Mouse (Mus musculus): ENCODE results near the gene Cpeb3.
"Not testable (repeated sequence)": the region's sequence is repeated elsewhere in the genome, so short reads cannot be mapped to it uniquely, and the experiment has no call there.

The Cpeb3 gene

DNA sequence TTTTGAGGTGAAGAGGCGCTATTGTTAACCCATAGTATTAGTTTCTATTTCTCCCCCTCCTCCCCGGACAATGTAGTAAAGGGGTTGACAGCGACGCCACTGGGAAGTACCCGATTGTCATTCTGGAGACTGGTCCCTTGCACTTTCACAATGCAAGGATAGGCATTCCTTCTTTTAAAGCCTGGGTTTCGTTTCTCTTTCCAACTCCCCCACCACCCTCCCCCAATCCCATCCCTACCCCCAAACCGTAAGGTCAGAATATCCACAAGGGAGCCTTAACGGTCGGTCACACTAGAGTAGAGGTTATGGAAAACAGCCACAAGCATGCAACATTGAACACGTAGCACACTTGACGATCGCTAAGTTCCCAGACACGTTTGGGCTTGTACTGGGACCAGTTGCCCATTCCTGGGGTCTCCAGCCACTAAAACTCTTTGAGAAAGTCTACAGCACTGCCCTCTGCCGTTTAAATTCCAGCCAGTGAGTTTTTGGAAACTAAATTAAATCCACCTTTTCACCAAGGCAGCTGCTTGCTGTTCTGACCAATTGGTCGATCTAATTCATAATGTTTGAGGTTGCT lies at the start of gene Cpeb3:
Gene Cpeb3 (minus strand): TSS at position 426 of the 580 bp plus-strand sequence.
- in situ Hi-C loops (cut with MboI): no loop called here

DNA sequence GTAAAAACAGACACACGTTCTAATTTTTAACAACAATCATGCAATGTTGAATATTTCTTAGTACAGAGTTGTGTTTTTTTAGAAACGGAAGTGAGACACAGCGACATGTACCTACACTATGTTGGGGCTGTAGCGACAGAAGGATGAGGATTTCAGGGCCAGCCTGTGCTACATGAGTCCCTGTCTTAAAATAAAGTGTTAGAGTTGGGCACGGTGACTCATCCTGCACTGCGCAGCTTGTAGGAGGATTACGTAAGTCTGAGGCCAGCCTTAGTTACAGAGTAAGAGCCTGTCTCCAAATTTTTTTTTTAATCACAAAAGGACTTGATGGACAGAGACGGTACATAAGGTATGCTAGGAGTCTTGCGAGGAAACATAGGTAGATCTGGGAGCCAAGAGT lies 46.9 kb upstream of the Cpeb3 start:
- in situ Hi-C loops (cut with MboI): no loop called here

DNA sequence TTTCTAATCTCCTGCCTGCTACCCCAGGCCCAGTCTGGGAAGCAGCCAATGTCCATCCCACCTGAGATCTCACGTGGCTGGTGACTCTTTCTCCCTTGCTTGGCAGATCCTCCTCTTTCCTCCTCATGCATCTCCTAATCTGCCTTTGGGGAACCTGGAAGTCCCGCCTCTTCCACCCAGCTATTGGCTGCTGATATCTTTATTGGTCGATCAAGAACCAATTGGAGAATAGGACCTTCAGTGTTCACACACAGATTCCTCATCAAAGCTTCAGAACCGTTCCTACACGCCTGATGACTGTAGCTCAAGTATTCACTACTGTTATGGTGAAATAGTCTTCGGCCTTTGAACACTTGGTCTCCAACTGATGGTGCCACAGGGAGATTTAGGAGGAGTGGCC lies 43.7 kb upstream of the Cpeb3 start:
- in situ Hi-C loops (cut with MboI): loop anchor here (5.0 kb wide), 1 partner anchor 295 kb away; no protein-coding TSS in a partner anchor

DNA sequence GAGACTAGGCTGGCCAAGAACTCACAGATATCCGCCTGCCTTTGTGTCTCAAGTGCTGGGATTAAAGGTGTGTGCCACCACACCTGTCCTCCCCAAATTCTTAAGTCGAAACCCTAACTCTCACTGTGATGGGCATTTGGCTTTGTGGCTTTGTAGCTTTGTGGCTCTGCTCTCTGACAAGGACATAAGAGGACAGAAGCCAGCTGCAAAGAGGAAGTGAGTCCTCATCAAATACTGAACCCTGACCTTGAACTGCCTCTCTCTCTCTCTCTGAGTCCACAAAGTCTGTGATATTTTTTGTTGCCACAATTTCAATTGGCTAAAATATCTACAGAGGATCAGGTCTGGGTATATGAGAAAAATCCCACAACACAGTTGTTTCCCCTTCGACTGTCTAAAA lies 39.8 kb upstream of the Cpeb3 start:
- in situ Hi-C loops (cut with MboI): no loop called here

DNA sequence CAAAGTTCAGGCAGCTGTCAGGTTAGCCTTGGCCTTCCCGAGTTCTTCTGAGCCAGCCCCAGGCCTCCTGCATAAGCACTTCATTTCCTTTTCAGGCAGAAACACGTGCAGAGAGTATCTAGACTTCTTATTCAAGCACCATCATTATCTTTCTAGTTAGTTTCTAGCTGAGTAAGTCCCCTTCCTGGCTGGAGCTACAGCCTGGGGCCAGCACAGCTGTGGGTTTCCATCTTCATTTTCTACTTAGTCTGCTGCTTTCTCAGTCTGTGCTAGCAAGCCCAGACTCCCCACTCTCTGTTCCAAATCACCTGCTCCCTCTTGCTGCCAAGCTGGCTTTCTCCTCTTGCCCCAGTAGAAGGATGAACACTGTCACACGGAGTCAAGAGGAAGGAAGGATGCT lies 38.5 kb upstream of the Cpeb3 start:
- in situ Hi-C loops (cut with MboI): no loop called here

- in situ Hi-C loops (cut with MboI): no loop called here
Observed at GRCm38 (mm10) chr19:37242707-37243106, 34.3 kb upstream of the Cpeb3 start.

DNA sequence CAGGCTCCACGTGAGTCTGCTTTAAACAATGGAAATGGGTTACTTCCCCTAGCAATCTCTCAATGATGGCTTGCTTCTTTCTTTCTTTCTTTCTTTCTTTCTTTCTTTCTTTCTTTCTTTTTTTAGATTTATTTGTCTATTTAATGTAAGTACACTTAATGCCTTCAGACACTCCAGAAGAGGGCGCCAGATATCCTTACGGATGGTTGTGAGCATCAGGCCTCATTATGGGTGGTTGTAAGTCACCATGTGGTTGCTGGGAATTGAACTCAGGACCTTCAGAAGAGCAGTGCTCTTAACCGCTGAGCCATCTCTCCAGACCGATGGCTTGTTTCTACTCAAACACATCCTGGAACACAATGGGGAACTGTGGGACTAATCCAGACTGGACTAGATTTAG lies 32.8 kb upstream of the Cpeb3 start:
- in situ Hi-C loops (cut with MboI): no loop called here

- in situ Hi-C loops (cut with MboI): no loop called here
Observed at GRCm38 (mm10) chr19:37239096-37239495, 30.7 kb upstream of the Cpeb3 start.

DNA sequence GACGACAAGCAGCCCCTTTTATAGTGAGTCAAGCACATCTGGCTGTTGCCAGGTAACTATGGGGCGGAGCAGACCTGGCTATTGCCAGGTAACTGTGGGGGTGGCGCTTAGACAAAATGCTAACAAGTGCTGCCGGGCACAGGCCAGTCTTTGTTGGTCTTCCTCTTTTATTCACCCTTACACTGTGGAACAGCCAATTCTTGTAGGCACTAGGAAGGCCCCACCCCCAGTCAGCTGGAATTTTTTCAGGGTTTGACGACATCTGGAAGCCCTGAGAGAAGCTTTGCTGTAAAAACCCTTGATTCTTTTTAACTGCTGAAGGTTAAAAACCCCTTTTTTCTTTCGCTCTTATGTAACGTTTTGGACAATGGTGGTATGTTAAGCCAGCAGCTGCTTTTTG lies 30.2 kb upstream of the Cpeb3 start:
- in situ Hi-C loops (cut with MboI): no loop called here

DNA sequence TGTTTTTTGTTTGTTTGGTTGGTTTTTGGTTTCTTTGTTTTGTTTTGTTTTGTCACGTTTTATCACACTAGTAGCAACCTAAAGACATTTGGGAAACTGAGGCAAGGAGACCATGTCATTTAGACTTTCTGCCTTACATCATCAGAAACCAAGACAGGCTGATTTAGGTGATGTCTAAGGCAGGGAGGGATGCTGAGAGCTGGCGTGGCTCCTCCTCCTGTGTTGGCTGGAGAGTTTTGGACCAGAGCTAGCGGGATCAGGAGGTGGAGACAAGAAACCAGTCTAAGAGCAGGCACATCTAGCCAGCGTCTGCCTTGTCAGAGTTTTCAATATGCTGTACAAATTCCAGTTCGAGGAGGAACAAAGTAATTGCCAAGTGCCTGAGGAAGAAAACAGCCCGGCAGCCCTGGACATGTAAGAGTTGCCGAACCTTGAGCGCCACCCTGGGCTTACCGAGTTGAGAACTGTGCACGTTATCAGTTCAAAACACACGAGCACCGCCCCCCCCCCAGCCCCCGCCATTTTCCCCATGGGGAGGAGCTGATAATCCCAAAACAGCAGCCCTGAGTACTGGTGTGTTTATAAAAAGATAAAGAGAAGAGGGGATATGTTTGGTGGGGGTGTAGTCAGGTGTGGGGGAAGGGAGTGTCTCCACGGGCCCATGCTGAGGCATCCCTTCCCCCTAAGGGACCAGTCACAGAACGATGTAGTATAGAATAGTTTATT lies 29.5 kb upstream of the Cpeb3 start:
- in situ Hi-C loops (cut with MboI): no loop called here

DNA sequence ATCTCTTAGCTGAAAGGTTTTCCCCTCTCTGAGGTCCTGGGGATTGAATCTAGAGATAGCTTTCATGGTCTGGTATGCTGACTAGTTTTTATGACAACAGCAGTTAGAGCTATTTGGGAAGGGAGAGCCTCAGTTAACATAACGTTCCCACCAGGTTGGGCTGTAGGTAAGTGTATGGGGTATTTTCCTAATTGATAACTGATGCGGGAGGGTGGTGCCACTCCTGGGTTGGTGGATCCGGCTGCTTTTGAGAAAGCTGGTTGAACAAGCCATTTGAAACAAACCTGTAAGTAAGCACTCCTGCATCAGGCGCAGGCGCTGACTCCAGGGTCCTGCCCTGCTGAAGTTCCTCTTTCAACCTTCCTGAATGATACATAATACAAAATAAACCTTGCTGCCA lies 28.9 kb upstream of the Cpeb3 start:
- in situ Hi-C loops (cut with MboI): no loop called here

- in situ Hi-C loops (cut with MboI): no loop called here
Observed at GRCm38 (mm10) chr19:37235818-37236217, 27.4 kb upstream of the Cpeb3 start.

- in situ Hi-C loops (cut with MboI): no loop called here
Observed at GRCm38 (mm10) chr19:37233561-37234539, 25.4 kb upstream of the Cpeb3 start.

GRCm38 (mm10) chr19:37232598-37232997 lies 24.2 kb upstream of the Cpeb3 start:
- in situ Hi-C loops (cut with MboI): not testable (repeated sequence)

- in situ Hi-C loops (cut with MboI): no loop called here
Observed at GRCm38 (mm10) chr19:37225197-37225862, 16.9 kb upstream of the Cpeb3 start.

GRCm38 (mm10) chr19:37214711-37215110 lies 6.3 kb upstream of the Cpeb3 start:
- in situ Hi-C loops (cut with MboI): no loop called here

DNA sequence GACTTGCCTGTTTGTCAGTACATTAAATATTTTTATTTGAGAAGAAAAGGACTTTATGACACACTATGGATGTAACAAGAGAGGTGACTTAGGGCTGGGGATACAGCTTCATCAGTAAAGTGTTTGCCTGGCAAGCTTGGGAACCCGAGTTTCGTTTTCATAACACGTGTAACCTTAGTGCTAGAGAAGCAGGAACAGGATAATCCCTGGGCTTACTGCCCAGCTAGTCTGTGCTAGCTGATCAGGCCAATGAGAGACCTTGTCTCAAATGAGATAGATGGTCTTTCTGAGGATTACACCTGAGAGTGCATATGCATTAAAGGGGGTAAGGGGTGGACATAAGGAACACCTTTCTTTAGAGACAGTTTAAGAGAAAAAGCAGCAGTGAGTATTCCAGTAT lies 3.0 kb upstream of the Cpeb3 start:
- in situ Hi-C loops (cut with MboI): no loop called here

DNA sequence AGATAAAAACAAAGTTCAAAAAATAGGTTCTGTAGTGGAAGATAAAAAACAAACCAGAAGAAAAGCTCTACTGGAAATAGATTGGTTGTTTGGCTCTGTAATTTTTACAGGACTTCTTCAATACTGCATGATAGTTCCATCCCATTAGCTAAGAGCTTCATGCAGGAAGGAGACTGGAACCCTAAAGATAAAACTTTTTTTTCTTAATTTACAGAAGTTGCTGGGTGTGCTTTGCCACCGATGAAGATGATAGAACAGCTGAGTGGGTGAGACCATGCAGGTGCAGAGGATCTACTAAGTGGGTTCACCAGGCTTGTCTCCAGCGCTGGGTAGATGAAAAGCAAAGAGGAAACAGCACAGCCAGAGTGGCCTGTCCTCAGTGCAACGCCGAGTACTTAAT lies 2.1 kb upstream of the Cpeb3 start:
- in situ Hi-C loops (cut with MboI): no loop called here

DNA sequence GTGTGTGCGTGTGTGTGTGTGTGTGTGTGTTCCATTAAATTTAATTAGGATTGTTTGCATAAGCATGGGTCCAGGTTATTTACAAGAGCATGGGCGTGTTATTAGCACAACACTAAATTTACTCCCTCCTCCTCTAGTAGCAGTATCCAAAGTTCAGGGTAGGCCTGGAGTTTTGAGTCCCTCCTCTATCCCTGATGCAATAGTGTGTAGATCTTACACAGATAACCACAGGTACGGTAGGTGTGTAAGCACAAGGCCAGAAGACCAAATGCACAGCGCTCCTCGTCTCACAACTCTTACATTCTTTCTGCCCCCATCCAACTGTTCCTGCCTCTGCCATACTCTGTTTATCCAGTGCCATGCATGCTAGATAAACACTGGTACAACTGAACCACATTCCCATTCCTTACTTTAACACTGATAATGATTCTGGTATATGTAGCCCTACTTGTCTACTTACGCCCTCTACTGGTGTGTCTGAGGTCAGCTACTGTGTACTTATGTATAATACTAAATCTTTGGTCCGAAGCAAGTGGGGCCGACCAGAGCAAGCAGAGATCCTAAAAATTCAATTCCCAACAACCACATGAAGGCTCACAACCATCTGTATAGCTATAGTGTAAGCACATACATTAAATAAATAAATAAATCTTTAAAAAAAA lies 1.2 kb upstream of the Cpeb3 start:
- in situ Hi-C loops (cut with MboI): no loop called here

DNA sequence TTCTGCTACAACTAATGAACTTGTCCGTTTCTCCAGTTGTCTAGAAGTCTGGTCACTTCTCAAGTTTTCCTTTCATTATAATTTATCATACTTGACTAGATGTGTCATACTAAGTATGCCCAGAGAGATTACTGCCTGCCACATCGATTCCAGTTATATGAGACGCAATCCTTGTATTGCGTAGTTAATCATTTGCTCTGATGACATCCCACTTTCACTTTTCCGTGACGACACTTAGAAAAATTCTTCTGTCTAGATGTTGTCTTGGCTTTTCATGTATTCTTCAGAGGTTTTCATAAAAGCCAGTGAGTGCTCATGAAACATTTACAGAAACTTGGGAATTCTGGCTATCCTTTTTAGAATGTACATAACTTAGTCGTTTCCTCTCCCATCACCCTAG lies 585 bp upstream of the Cpeb3 start:
- in situ Hi-C loops (cut with MboI): no loop called here
